Mouse (Mus musculus) megakaryocyte, embryonic 14.5 days (primary cell): ENCODE results near the gene Poc1a.

Source experiments
- FLI1 ChIP-seq: IDR thresholded peaks from 2 replicates; pipeline ENCODE4 v1.6.1; 2012; ENCODE audit warnings: low read length, inconsistent platforms, mixed read lengths
- GATA1 ChIP-seq: IDR thresholded peaks from 3 replicates; pipeline ENCODE4 v1.6.1; 2012; ENCODE audit warnings: mixed read lengths, low read length, inconsistent platforms, borderline replicate concordance

DNA sequence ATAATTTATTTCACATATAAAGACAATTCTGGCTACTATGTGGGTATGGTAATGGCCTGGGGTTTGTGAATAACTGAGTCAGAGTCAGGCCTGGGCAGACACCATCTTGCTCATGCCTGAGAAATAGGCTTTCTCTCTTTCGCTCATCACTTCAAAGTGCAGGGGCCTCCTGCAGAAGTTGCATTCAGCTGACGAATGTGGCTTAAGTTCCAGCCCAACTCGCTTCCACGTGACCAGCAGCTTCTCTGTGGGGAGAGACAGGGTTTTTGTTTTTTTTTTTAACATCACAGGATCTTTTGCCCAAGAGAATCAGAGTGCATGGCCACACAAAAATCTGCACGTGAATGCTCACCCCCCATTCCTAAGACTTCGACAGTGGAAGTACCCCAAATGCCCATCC lies 46.9 kb upstream of the Poc1a start:
- no peak for TF ChIP-seq GATA1
- TF ChIP-seq FLI1: no peak
